Mouse (Mus musculus) splenic B cell, adult 2 months (primary cell): ENCODE data around the gene Inpp4a.

Source experiments
- DNase-seq: peaks from one replicate; pipeline ENCODE4 v3.0.0-alpha.2; 2011; ENCODE audit warnings: low read depth, low spot score
- H3K27me3 ChIP-seq: 2 replicates; pipeline ENCODE4 v1.6.1; 2012; ENCODE audit warnings: mild to moderate bottlenecking, low read length, moderate library complexity, mixed read lengths; ENCODE audit not compliant: control insufficient read depth, poor library complexity, insufficient read depth, severe bottlenecking
- H3K36me3 ChIP-seq: 2 replicates; pipeline ENCODE4 v1.6.1; 2012; ENCODE audit warnings: mild to moderate bottlenecking, low read length, moderate library complexity, mixed read lengths; ENCODE audit not compliant: control insufficient read depth, poor library complexity, insufficient read depth, severe bottlenecking

The Inpp4a gene

DNA sequence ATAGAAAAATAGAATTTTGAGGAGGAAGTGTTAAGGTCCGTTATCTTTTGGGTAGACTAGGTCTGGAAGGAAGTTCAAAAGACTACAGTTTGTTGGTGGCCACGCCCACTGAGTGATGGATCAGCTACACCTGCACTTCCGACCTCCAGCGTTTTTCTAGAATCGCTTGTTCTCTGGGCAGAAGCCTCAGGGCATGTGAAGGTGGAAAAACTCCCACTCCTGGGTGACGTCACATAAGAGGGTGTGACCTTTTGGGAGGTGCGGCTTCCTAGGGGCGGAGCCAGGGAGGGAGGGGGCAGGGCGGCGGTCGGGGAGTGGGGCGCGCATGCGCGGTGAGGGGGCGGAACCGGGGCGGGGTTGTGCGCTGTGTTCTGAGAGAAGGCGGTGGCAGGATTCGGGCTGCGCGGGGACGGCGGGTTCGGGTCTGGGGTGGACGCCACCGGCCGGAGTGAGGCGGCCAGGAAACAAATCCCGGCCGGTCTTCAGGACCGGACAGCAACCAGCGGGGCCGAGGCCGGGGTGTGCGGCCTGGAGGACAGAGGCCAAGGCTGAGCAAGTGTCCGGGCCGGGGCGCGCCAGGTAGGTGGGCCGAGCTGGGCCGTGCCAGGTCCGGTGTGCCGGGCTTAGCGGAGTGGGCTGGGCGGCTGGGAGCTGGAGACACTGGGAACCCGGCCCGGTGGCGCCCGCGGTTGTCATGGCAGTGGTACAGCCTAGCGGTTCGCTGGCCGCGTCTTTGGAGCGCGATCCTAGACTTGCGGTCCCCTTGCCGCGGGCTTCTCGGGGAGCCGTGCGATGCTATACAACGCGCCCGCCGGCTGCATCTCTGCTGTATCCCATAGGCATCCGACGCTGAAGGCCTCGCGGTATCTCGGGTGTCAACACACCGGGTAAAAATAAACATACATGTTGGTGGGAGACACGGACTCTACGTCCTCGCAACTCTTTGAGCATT lies at the start of gene Inpp4a:
Gene Inpp4a (plus strand): TSS at position 326 of the 952 bp plus-strand sequence.
- Histone ChIP-seq H3K27me3 (no peaks in the 10 kb centered on the region; the same call in 1 of the 2 replicates), H3K36me3 (no peaks in the 10 kb centered on the region)
- DNase-seq: peak; percentile 98

DNA sequence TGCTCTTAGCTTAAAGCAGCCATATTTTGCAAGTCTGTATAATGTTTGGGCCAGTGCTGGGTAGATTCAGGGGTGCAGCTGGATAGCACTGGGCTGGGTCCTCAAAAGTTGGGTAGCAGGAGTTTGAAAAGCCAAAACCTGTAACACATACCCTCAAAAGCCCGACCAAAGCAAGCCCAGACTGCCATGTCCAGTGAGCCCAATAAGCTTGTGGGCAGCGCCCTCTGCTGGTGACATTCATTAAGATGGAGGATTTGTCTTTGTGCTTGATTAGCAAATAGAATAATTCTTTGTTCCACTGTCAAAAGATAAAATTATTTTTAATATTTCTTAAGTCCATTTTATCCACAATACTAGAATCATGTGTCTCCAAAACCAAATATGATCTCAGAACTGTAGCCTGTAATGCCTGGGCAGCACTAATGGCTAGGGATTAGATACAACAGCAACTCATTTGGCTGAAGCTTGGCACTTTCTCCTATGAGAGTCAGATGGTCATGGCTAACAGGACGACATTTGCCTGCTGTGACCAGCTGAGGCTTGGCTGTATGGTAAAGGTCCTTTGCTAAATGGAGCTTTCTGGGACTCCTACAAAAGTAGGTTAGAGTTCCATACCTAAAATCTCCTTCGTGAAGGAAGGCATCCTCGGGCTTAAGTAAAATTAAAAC lies 48.9 kb upstream of the Inpp4a start:
- no peaks in the 10 kb centered on the region for H3K36me3 ChIP-seq
- no peaks in the 10 kb centered on the region for H3K27me3 ChIP-seq
- peak; percentile 86 for DNase-seq

- no peaks in the 10 kb centered on the region for H3K36me3 ChIP-seq
- DNase-seq: no peak
- no peaks in the 10 kb centered on the region for H3K27me3 ChIP-seq
Observed at GRCm38 (mm10) chr1:37258443-37258842, 41.2 kb upstream of the Inpp4a start.

- DNase-seq: peak; percentile 85
- Histone ChIP-seq H3K36me3 (no peaks in the 10 kb centered on the region), H3K27me3 (no peaks in the 10 kb centered on the region)
Observed at GRCm38 (mm10) chr1:37272464-37272863, 27.2 kb upstream of the Inpp4a start.

- no peak for DNase-seq
- no peaks in the 10 kb centered on the region for H3K27me3 ChIP-seq
- no peaks in the 10 kb centered on the region for H3K36me3 ChIP-seq
Observed at GRCm38 (mm10) chr1:37286556-37286955, 13.1 kb upstream of the Inpp4a start.

- Histone ChIP-seq H3K27me3 (no peaks in the 10 kb centered on the region), H3K36me3 (no peaks in the 10 kb centered on the region)
- DNase-seq: no peak
Observed at GRCm38 (mm10) chr1:37287748-37288147, 11.9 kb upstream of the Inpp4a start.

DNA sequence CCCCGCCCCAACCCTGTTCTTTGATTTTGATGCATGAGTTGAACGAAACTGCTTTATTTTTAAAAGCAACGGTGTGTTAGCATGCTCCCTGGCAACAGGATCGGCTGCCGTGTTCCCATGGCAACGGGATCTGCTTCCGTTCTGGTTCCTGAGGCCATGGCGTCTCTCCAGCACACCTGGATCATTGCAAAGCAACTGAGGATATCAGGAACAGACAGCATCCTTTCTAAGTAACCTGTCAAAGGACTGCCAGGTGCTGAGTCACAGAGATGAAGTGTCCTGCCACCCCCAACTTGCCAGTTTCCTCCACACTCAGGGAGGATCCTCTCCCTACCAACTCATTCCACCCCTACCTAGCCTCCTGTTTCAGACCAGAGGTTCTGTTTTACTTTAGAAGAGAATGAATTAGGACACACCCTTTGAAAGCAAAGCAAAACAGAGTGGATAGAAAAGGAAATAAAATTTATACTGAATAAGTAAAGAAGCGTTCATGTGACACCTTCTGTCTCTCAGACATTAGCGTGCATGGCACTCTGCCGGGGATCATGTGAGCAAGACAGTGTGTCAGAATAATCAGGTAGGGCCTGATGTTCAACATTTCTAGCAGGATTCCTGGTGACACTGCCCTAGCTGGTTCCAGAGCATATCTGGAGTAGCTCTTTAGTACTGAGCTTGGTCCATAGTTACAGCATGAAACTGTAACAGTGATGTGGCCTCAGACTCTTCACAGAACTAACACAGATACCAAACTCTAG lies 11.3 kb upstream of the Inpp4a start:
- Histone ChIP-seq H3K27me3 (no peaks in the 10 kb centered on the region), H3K36me3 (no peaks in the 10 kb centered on the region)
- DNase-seq: no peak

GRCm38 (mm10) chr1:37288941-37289340 lies 10.7 kb upstream of the Inpp4a start:
- no peak for DNase-seq
- no peaks in the 10 kb centered on the region for H3K27me3 ChIP-seq
- no peaks in the 10 kb centered on the region for H3K36me3 ChIP-seq

DNA sequence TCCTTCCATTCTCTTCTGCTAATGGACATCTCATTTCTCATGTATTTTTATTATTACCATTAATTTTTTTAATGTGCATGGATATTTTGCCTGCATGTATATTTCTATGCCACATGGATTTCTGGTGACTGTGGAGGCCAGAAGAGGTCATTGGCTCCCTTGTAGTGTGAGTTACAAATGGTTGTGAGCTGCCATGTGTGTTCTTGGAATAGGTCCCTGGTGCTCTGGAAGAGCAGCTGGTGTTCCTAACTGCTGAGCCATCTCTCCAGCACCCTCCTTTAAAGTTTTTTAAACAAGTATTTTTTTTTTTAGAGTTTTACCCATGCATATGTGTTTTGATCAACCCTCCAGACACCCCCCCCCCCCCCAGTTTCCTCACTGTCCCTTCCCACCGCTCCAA lies 3.3 kb upstream of the Inpp4a start:
- Histone ChIP-seq H3K36me3 (no peaks in the 10 kb centered on the region), H3K27me3 (no peaks in the 10 kb centered on the region; the same call in 1 of the 2 replicates)
- no peak for DNase-seq

DNA sequence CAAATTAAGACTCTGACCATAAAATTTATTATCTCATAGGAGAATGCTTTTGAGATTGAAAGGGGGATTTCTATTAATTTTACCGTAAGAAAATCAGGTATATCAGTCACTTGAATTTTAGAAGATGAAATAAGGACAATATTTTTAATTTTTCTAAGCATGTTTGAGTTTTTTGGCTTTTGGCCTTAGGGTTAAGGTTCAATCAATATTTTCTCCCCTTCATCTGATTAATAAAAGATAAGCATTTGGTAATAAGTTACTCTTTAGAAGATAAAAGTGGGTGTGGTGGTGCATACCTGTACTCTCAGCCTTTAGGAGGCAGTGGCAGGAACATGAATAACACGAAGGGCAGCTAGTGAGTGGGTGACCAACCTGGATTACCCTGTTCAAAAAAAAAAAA lies 761 bp upstream of the Inpp4a start:
- H3K27me3 ChIP-seq: no peaks in the 10 kb centered on the region; the same call in 1 of the 2 replicates
- no peaks in the 10 kb centered on the region for H3K36me3 ChIP-seq
- DNase-seq: no peak

- DNase-seq: peak; percentile 33
- no peaks in the 10 kb centered on the region; the same call in 1 of the 2 replicates for H3K27me3 ChIP-seq
- H3K36me3 ChIP-seq: no peaks in the 10 kb centered on the region
Observed at GRCm38 (mm10) chr1:37300650-37301049, 985 bp downstream of the Inpp4a start.

- DNase-seq: no peak
- Histone ChIP-seq H3K36me3 (no peaks in the 10 kb centered on the region), H3K27me3 (no peaks in the 10 kb centered on the region)
Observed at GRCm38 (mm10) chr1:37302801-37303200, 3.1 kb downstream of the Inpp4a start.

GRCm38 (mm10) chr1:37305691-37306287 lies 6.1 kb downstream of the Inpp4a start:
- no peaks in the 10 kb centered on the region for H3K27me3 ChIP-seq
- peak; percentile 20 for DNase-seq
- H3K36me3 ChIP-seq: no peaks in the 10 kb centered on the region

DNA sequence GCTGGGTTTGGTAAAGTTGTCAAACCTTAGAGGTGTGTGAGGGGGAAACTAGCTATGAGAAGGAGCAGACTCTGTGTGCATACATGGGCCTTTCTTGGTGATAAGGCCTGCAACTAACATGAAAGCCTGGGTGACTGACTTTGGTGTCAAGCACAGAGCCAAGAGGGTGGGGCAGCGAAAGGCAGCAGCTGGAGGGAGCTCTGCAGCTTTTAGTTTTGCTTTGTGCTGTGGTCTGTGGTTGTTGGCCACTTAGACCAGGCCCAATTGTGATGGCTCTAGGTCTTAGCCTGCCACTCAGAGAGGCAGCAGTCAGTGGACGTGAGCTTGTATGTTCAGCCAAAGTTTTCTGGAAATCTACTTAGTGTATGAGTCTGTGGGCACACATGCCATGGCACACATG lies 7.9 kb downstream of the Inpp4a start:
- DNase-seq: peak; percentile 32
- H3K27me3 ChIP-seq: no peaks in the 10 kb centered on the region
- H3K36me3 ChIP-seq: no peaks in the 10 kb centered on the region
